Mouse (Mus musculus) lung, embryonic 15.5 days (tissue): ENCODE data around the gene Rpl13a. TPM values are rescaled to one million over a fixed set of nuclear protein-coding genes. Genes with fewer than 3 reads are reported as not detected.
"Not testable (repeated sequence)": the region's sequence is repeated elsewhere in the genome, so short reads cannot be mapped to it uniquely, and the experiment has no call there.

Experiments
- ATAC-seq: fragments of 200-750 bp; cut with Nextera tagmentation; 2 replicates; pipeline ENCODE4 v1.8.0; 2017; ENCODE audit warnings: moderate number of reproducible peaks, borderline replicate concordance; ENCODE audit not compliant: low FRiP score, low TSS enrichment; ENCODE audit errors: extremely low read depth
- H3K27ac ChIP-seq: fragments of 300-500 bp; sonication (generic); 2 replicates; pipeline ENCODE4 v1.5.1; 2015; ENCODE audit warnings: moderate library complexity, mild to moderate bottlenecking, inconsistent platforms
- H3K27me3 ChIP-seq: fragments of 300-500 bp; sonication (generic); 2 replicates; pipeline ENCODE4 v1.6.1; 2015; ENCODE audit warnings: inconsistent platforms
- H3K36me3 ChIP-seq: fragments of 300-500 bp; sonication (generic); 2 replicates; pipeline ENCODE4 v1.6.1; 2015; ENCODE audit warnings: inconsistent platforms
- H3K4me1 ChIP-seq: fragments of 300-500 bp; sonication (generic); 2 replicates; pipeline ENCODE4 v1.6.1; 2015; ENCODE audit warnings: inconsistent platforms
- H3K4me2 ChIP-seq: fragments of 300-500 bp; sonication (generic); 2 replicates; pipeline ENCODE4 v1.6.1; 2015; ENCODE audit warnings: inconsistent platforms, mild to moderate bottlenecking, moderate library complexity
- H3K4me3 ChIP-seq: fragments of 300-500 bp; sonication (generic); 2 replicates; pipeline ENCODE4 v1.5.1; 2015; ENCODE audit warnings: mild to moderate bottlenecking, inconsistent platforms
- H3K9ac ChIP-seq: fragments of 300-500 bp; sonication (generic); 2 replicates; pipeline ENCODE4 v1.6.1; 2015; ENCODE audit warnings: inconsistent platforms
- H3K9me3 ChIP-seq: fragments of 300-500 bp; sonication (generic); 2 replicates; pipeline ENCODE4 v1.6.1; 2016; ENCODE audit warnings: inconsistent platforms
- WGBS: fragments of 180-500 bp; shearing (Covaris S2); methylation state at CpG from one replicate; pipeline ENCODE4 v1.1.7; 2015; 5-methylcytosine and 5-hydroxymethylcytosine counted together
- polyA plus RNA-seq: library from polyadenylated mRNA; unstranded; fragments of >200 nt; fragmentation: Nextera tagmentation; extraction: Ambion mirVana; gene quantifications from 2 replicates; pipeline ENCODE4 v1.2.1, GENCODE M21; 2015

Gene Rpl13a
- polyA plus RNA-seq, 1 experiment from 2014 or later: 1,187 TPM

GRCm38 (mm10) chr7:45133446-45134159 lies 5.0 kb upstream of the Rpl13a start:
- ATAC-seq: no peak
- Histone ChIP-seq H3K4me3 (no peak overlapping the region), H3K4me2 (no peak overlapping the region), H3K4me1 (peaks cover 17% of the 10 kb centered on the region), H3K27me3 (no peaks in the 10 kb centered on the region; the same call in 1 of the 2 replicates), H3K9ac (no peak overlapping the region), H3K9me3 (no peaks in the 10 kb centered on the region), H3K27ac (no peak overlapping the region), H3K36me3 (no peaks in the 10 kb centered on the region)
- 71% methylated on average over 8 of the region's 8 CpGs for WGBS

- Histone ChIP-seq H3K4me3 (no peak overlapping the region), H3K9me3 (no peaks in the 10 kb centered on the region), H3K4me2 (no peak overlapping the region), H3K9ac (no peak overlapping the region), H3K27ac (no peak overlapping the region), H3K36me3 (peaks cover 4% of the 10 kb centered on the region), H3K27me3 (no peaks in the 10 kb centered on the region), H3K4me1 (peaks cover 23% of the 10 kb centered on the region)
- 64% methylated on average over 11 of the region's 11 CpGs for WGBS
- ATAC-seq: no peak
Observed at GRCm38 (mm10) chr7:45131850-45132249, 3.3 kb upstream of the Rpl13a start.

GRCm38 (mm10) chr7:45129776-45130512 lies 1.4 kb upstream of the Rpl13a start:
- no peaks in the 10 kb centered on the region for H3K9me3 ChIP-seq
- peak overlapping the region; percentile 61 for H3K4me2 ChIP-seq
- no peak for ATAC-seq
- no peaks in the 10 kb centered on the region for H3K27me3 ChIP-seq
- 50% methylated on average over 15 of the region's 15 CpGs for WGBS
- peaks cover 23% of the 10 kb centered on the region for H3K36me3 ChIP-seq
- H3K9ac ChIP-seq: peak overlapping the region; percentile 52
- peaks cover 37% of the 10 kb centered on the region for H3K4me1 ChIP-seq
- H3K4me3 ChIP-seq: peak overlapping the region; percentile 48
- peak overlapping the region; percentile 70 for H3K27ac ChIP-seq

GRCm38 (mm10) chr7:45129318-45129717 lies 757 bp upstream of the Rpl13a start:
- no peaks in the 10 kb centered on the region for H3K9me3 ChIP-seq
- peaks cover 25% of the 10 kb centered on the region for H3K36me3 ChIP-seq
- peak overlapping the region; percentile 52 for H3K9ac ChIP-seq
- H3K27ac ChIP-seq: peak overlapping the region; percentile 70
- under 1% methylated on average over 17 of the region's 17 CpGs for WGBS
- peaks cover 37% of the 10 kb centered on the region for H3K4me1 ChIP-seq
- H3K4me2 ChIP-seq: peak overlapping the region; percentile 61
- ATAC-seq: 0 out of 2 replicates have a peak, but pooled peaks have one; percentile 0
- no peaks in the 10 kb centered on the region for H3K27me3 ChIP-seq
- H3K4me3 ChIP-seq: peak overlapping the region; percentile 48

- Histone ChIP-seq H3K9me3 (no peaks in the 10 kb centered on the region), H3K36me3 (peaks cover 28% of the 10 kb centered on the region), H3K4me3 (peak overlapping the region; percentile 90), H3K9ac (peak overlapping the region; percentile 99), H3K27me3 (no peaks in the 10 kb centered on the region), H3K27ac (peak overlapping the region; percentile 88), H3K4me2 (peak overlapping the region; percentile 81), H3K4me1 (peaks cover 43% of the 10 kb centered on the region)
- 2% methylated on average over 6 of the region's 6 CpGs for WGBS
- ATAC-seq: no peak
Observed at GRCm38 (mm10) chr7:45127700-45128224, 799 bp downstream of the Rpl13a start.

- Histone ChIP-seq H3K4me1 (peaks cover 49% of the 10 kb centered on the region), H3K36me3 (peaks cover 35% of the 10 kb centered on the region), H3K27ac (peak overlapping the region; percentile 88), H3K4me2 (peak overlapping the region; percentile 81), H3K9me3 (no peaks in the 10 kb centered on the region), H3K9ac (peak overlapping the region; percentile 99), H3K4me3 (peak overlapping the region; percentile 90), H3K27me3 (no peaks in the 10 kb centered on the region)
- ATAC-seq: no peak
- WGBS: 21% methylated on average over 21 of the region's 21 CpGs
Observed at GRCm38 (mm10) chr7:45126844-45127699, 1.5 kb downstream of the Rpl13a start.

GRCm38 (mm10) chr7:45126147-45126843 lies 2.3 kb downstream of the Rpl13a start:
- Histone ChIP-seq H3K4me2 (peak overlapping the region; percentile 81), H3K4me3 (peak overlapping the region; percentile 90), H3K9ac (peak overlapping the region; percentile 99), H3K4me1 (peaks cover 57% of the 10 kb centered on the region), H3K27ac (peak overlapping the region; percentile 88), H3K27me3 (no peaks in the 10 kb centered on the region), H3K9me3 (no peaks in the 10 kb centered on the region), H3K36me3 (peaks cover 42% of the 10 kb centered on the region)
- no peak for ATAC-seq
- WGBS: 63% methylated on average over 17 of the region's 17 CpGs

- H3K27ac ChIP-seq: peak overlapping the region; percentile 88
- not testable (repeated sequence) for ATAC-seq, H3K9me3 ChIP-seq, H3K9ac ChIP-seq, H3K27me3 ChIP-seq
- H3K36me3 ChIP-seq: peaks cover 49% of the 10 kb centered on the region
- peak overlapping the region; percentile 1 for H3K4me3 ChIP-seq
- H3K4me1 ChIP-seq: peaks cover 61% of the 10 kb centered on the region
- 69% methylated on average over 5 of the region's 5 CpGs for WGBS
- H3K4me2 ChIP-seq: peak overlapping the region; percentile 81; the same call in 1 of the 2 replicates
Observed at GRCm38 (mm10) chr7:45125649-45126048, 2.9 kb downstream of the Rpl13a start.

- H3K4me2 ChIP-seq: peak overlapping the region; percentile 49
- H3K27me3 ChIP-seq: no peaks in the 10 kb centered on the region
- H3K9ac ChIP-seq: 0 out of 2 replicates have a peak overlapping the region, but pooled peaks have one; percentile 20
- H3K27ac ChIP-seq: peak overlapping the region; percentile 88
- 22% methylated on average over 7 of the region's 7 CpGs for WGBS
- peaks cover 60% of the 10 kb centered on the region for H3K4me1 ChIP-seq
- peak overlapping the region; percentile 1 for H3K4me3 ChIP-seq
- no peak for ATAC-seq
- H3K9me3 ChIP-seq: no peaks in the 10 kb centered on the region
- H3K36me3 ChIP-seq: peaks cover 50% of the 10 kb centered on the region
Observed at GRCm38 (mm10) chr7:45125144-45125600, 3.4 kb downstream of the Rpl13a start.

GRCm38 (mm10) chr7:45124224-45125143 lies 4.1 kb downstream of the Rpl13a start, which contains the start of gene Rps11:
Rps11 (minus strand) TSS chr7:45124439.
- H3K27ac ChIP-seq: peak within 1 kb of the TSS; percentile 88
- WGBS: under 1% methylated on average over 59 of the region's 59 CpGs
- peak within 1 kb of the TSS; percentile 97 for H3K9ac ChIP-seq
- peaks cover 53% of the 10 kb centered on the region for H3K4me1 ChIP-seq
- ATAC-seq: peak; percentile 86
- peak within 1 kb of the TSS; percentile 91 for H3K4me3 ChIP-seq
- H3K36me3 ChIP-seq: peaks cover 57% of the 10 kb centered on the region
- no peaks in the 10 kb centered on the region for H3K9me3 ChIP-seq
- H3K27me3 ChIP-seq: no peaks in the 10 kb centered on the region
- H3K4me2 ChIP-seq: peak within 1 kb of the TSS; percentile 61
